Mouse (Mus musculus): ENCODE measurements at regions not wholly inside any gene's neighbourhood (a gene's known extent, or its start where the extent isn't known, plus 50 kb on each side); places are given as distances from the start of the nearest gene placed in this dataset.
"Not testable (repeated sequence)": the region's sequence is repeated elsewhere in the genome, so short reads cannot be mapped to it uniquely, and the experiment has no call there.

DNA sequence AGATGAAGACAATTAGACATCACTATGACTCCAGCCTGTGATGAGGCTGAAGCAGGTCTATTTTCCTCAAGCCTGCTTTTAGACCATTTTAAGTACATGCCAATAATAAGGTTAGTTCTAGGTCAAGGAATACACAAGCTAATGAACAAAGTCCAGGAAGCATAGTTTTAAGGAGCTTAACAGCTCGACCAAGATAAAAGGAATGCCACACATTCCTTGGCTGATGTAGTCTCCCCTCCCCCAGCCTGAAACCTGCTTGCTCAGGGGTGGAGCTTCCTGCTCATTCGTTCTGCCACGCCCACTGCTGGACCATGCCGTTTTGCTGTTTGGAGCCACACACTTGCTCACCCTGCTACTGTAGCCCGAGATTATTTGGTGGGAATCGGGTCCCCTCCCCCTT is 121.7 kb downstream of the Ptchd3 start:
- TF ChIP-seq CTCF, EP300 (IDR thresholded peaks at IDR 0.05; ENCODE audit: low read depth): not testable (repeated sequence)
